Mouse (Mus musculus): ENCODE results near the gene Gm3409.
"Not testable (repeated sequence)": the region's sequence is repeated elsewhere in the genome, so short reads cannot be mapped to it uniquely, and the experiment has no call there.

Gm3409 gene

DNA sequence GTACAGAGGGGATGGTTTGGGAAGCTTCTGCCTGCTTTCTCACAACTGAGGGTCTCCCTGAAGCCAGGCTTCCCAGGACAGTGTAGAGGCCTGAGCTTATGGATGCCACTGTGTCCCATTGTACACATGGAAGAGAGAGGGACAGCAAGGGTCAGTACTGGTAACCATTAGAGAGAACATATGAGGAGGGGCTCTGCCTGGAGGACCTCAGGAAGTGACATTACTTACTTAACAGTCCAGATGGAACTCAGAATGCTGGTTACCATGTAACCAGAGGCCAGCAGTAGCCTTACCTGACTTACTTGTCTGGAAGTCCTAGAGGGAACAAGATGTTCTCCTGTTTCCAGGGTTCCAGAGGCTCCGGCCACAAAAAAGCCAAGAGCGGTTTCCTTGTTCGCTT lies at the start of gene Gm3409:
Gm3409 (plus strand) TSS at position 301 of the 400 bp plus-strand sequence.
- not testable (repeated sequence) for DNase-seq (ENCODE audit: low spot score)

DNA sequence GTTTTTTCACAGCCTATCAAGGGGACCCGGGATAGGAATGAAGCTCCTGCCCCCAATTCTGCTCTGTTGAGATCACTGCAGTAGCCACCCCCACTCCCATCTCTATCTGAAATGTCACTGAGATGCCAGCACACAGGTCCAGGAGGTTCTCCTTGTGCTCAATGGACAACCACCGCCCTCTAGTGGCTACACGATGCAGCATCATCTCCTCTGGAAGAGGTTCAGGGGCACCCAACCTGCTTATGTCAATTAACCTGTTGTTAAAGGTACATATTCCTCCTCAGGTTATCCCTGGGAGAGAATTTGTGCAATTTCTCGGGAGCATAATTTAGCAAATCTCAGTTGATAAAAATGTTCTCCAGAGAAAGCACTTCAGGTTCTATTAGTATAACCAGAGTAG lies 48.5 kb upstream of the Gm3409 start:
- DNase-seq (ENCODE audit: low spot score), result not testable (repeated sequence)

DNA sequence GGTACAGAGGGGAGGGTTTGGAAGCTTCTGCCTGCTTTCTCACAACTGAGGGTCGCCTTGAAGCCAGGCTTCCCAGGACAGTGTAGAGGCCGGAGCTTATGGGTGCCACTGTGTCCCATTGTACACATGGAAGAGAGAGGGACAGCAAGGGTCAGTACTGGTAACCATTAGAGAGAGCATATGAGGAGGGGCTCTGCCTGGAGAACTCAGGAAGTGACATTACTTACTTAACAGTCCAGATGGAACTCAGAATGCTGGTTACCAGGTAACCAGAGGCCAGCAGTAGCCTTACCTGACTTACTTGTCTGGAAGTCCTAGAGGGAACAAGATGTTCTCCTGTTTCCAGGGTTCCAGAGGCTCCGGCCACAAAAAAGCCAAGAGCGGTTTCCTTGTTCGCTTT lies 46.4 kb upstream of the Gm3409 start, which contains the start of gene Gm6370:
Gm6370 (plus strand) TSS at position 301 of the 400 bp plus-strand sequence.
- not testable (repeated sequence) for DNase-seq (ENCODE audit: low spot score)

DNA sequence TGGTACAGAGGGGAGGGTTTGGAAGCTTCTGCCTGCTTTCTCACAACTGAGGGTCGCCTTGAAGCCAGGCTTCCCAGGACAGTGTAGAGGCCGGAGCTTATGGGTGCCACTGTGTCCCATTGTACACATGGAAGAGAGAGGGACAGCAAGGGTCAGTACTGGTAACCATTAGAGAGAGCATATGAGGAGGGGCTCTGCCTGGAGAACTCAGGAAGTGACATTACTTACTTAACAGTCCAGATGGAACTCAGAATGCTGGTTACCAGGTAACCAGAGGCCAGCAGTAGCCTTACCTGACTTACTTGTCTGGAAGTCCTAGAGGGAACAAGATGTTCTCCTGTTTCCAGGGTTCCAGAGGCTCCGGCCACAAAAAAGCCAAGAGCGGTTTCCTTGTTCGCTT lies 35.3 kb upstream of the Gm3409 start, which contains the start of gene 4930449I24Rik:
4930449I24Rik (plus strand) TSS at position 301 of the 400 bp plus-strand sequence.
- DNase-seq (ENCODE audit: low spot score), result not testable (repeated sequence)

DNA sequence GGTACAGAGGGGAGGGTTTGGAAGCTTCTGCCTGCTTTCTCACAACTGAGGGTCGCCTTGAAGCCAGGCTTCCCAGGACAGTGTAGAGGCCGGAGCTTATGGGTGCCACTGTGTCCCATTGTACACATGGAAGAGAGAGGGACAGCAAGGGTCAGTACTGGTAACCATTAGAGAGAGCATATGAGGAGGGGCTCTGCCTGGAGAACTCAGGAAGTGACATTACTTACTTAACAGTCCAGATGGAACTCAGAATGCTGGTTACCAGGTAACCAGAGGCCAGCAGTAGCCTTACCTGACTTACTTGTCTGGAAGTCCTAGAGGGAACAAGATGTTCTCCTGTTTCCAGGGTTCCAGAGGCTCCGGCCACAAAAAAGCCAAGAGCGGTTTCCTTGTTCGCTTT lies 23.6 kb upstream of the Gm3409 start, which contains the start of gene Gm3402:
Gm3402 (plus strand) TSS at position 301 of the 400 bp plus-strand sequence.
- DNase-seq (ENCODE audit: low spot score), result not testable (repeated sequence)

DNA sequence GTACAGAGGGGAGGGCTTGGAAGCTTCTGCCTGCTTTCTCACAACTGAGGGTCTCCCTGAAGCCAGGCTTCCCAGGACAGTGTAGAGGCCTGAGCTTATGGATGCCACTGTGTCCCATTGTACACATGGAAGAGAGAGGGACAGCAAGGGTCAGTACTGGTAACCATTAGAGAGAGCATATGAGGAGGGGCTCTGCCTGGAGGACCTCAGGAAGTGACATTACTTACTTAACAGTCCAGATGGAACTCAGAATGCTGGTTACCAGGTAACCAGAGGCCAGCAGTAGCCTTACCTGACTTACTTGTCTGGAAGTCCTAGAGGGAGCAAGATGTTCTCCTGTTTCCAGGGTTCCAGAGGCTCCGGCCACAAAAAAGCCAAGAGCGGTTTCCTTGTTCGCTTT lies 11.9 kb upstream of the Gm3409 start, which contains the start of gene Gm3404:
Gm3404 (plus strand) TSS at position 301 of the 400 bp plus-strand sequence.
- not testable (repeated sequence) for DNase-seq (ENCODE audit: low spot score)

DNA sequence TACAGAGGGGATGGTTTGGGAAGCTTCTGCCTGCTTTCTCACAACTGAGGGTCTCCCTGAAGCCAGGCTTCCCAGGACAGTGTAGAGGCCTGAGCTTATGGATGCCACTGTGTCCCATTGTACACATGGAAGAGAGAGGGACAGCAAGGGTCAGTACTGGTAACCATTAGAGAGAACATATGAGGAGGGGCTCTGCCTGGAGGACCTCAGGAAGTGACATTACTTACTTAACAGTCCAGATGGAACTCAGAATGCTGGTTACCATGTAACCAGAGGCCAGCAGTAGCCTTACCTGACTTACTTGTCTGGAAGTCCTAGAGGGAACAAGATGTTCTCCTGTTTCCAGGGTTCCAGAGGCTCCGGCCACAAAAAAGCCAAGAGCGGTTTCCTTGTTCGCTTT lies 18.4 kb downstream of the Gm3409 start, which contains the start of gene Gm3415:
Gm3415 (plus strand) TSS at position 301 of the 400 bp plus-strand sequence.
- DNase-seq (ENCODE audit: low spot score), result not testable (repeated sequence)

DNA sequence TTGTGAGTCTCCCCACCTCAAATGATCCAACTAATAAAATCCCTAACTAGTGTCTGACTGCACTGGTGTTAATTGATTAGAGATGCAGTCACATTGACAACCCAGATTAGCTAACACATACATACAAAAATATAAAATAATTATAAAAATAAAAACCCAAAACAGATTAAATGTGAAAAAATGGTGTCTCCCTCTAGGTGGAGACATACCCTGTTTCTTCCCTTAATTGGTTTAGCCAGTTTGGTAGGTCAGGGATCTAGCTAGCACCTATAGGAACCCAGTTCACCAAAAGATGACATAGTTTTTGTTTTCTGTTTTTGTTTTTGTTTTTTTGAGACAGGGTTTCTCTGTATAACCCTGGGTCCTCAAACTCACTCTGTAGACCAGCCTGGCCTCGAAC lies 26.8 kb downstream of the Gm3409 start:
- DNase-seq (ENCODE audit: low spot score), result no peak

DNA sequence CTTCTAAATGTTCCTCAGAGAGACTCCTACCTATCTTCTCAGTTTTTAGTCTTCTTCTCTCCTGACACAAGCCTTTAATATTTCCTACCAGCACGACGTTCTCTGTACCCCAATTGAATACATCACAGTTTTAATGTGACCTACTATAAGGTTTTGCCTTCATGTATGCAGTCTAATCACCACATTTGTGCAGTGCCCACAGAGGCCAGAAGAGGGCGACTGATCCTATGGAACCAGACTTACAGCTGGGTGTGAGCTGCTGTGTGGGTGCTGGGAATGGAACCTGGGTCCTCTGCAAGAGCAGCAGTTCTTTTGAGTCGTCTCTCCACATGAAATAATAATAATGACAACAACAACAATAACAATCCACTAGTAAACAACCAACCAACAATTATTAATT lies 29.6 kb downstream of the Gm3409 start:
- no peak for DNase-seq (ENCODE audit: low spot score)

DNA sequence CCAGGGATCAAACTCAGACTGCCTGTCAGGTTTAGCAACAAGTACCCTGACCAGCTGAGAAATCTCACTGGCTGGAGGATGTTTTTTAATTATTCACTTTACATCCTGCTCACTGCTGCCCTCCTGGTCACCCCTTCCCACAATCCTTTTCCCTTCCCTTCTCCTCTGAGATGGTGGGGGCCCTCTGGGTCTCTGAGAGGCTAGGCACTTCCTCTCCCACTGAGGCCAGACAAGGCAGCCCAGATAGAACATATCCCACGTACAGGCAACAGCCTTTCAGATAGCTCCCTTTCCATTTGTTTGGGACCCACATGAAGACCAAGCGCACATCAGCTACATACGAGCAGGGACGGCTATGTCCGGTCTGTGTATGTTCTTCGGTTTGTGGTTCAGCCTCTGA lies 32.7 kb downstream of the Gm3409 start:
- not testable (repeated sequence) for DNase-seq (ENCODE audit: low spot score)

DNA sequence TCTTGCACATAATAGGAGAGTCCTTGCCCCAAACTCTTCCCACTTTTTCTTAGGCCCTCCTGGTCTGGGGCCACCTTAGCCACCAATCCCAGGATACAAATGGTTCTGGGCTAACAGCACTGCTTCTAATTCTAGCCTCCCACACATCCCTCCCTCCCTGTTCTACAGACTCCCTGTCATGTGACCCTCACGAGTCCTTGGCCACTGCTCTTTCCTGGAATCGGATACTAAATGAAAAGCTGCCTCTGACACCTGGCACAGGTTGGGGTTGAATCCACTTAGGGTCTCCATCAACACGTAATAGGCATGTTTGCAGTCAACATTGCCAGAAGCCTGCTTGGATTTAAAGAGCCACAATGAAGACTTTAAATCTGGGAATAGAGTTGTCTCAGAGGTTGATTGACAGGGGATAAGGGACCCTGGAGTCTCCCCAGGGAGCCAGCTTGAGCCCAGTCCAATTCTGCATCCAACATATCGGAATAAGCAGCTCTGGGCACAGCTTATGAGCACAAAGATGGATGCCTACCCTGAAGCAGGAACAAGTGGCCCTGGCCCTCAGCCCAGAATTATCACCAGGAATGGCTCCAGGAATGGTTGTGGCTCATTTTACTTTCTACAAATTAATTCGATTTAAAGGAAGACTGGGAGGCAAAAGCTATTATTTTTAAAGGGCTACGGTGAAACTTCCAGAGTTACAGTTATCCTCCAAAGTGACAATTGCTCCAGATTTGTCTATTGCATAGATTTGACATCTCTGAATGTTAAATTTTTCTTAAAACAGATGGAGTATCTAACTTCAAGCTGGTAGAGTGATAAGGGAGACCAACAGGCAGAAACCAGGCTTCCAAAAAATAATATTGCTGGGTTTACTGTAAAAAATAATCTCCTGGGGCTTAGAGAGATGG lies 34.6 kb downstream of the Gm3409 start:
- not testable (repeated sequence) for DNase-seq (ENCODE audit: low spot score)

DNA sequence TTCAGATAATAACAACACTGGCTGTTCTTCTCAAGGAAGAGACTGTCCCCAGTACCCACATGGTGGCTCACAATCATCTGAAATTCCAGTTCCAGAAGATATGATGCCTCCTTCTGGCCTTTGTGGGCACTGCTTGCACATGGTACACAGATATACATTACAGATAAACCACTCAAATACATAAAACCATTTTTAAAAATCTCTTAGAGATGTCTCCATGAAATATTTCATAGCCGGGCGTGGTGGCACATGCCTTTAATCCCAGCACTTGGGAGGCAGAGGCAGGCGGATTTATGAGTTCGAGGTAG lies 35.2 kb downstream of the Gm3409 start:
- DNase-seq (ENCODE audit: low spot score), result not testable (repeated sequence)

DNA sequence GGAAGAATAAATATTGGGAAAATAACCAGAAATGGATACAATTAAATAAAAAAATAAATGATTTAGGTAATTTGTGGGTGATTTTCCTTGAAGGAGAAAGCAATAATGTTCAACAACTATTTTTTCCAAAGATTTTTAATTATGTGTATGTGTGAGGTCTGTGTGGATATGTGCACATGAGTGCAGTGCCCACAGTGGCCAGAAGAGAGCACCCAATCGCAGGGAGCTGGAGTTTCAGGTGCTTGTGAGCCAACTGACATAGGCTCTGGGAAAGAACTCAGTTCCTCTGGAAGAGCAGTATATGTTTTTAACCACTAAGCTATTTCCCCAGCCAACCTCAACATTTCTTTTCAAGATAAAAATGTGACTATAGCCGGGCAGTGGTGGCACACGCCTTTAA lies 39.2 kb downstream of the Gm3409 start:
- no peak for DNase-seq (ENCODE audit: low spot score)

DNA sequence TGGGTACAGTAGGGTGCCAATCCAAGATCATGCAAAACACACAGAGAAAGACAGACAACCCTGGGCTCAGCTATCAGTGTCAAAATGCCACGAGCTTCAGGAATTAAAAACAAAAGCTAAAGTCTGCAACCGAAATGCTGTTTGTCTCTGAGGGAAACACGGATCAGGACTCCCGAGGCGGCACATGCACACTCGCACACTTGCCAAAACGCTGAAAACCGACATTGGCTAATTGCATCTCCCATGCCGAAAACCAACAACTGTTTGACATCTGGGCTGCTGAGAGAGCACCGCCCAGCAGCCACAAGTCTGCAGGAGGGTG lies 46.7 kb downstream of the Gm3409 start:
- no peak for DNase-seq (ENCODE audit: low spot score)

DNA sequence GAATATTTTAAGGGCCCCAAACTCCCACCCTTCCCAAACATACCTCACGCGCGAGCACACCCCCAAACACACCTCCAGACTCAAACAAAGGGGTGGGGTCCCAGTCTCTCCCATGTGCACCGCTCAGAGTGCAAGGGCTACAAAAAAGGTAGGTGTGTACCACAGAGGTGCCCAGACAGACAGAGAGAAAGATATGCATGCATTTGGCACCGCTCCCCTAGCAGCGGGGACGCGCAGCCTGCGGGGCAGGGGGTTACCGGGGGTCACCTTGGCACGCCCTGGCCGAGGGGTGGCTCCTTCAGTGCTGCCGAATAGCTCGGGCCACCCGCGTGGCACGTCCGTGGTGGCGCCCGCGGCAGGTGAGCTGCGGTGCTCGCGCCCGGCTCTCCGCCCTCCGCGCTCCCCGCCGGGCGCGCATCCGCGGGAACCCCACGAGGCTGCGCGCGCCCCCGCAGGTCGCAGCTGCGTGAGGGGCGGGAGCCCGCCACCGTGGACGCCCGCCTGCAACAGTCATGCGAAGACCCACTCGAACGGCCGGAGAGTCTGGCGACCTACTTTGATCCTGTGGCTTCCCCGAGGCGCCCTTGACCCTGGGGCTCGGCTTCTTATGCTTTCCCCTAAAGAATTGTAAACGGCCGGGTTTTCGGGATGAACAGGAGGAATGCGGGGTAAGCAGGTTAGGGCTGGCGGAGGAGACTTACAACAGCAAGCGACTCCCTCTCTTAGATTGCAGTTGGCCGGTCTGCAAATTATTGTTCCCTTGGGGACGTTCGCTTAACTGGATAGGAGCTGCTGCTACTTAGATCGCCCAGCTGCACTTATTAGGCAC lies 47.2 kb downstream of the Gm3409 start, which contains the start of gene Gpr12:
Gpr12 (minus strand) TSS at position 762 of the 829 bp plus-strand sequence.
- DNase-seq (ENCODE audit: low spot score), result no peak

DNA sequence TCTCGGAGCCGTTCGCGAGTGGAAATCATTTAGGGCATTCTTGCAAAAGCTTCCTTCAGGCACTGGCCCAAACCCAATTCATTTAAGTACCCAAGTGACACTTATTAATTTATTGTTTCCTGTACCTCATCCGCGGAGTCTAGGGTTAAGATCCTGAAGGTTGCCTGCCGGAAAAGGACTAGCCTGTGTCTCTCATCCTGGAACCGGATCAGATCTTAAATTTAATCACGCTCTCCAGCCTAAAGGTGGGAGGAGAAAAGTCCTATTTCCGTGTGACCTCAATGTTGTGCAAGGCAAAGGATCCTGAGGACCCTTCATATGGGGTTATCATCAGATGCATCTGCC lies 47.8 kb downstream of the Gm3409 start:
- DNase-seq (ENCODE audit: low spot score), result no peak

DNA sequence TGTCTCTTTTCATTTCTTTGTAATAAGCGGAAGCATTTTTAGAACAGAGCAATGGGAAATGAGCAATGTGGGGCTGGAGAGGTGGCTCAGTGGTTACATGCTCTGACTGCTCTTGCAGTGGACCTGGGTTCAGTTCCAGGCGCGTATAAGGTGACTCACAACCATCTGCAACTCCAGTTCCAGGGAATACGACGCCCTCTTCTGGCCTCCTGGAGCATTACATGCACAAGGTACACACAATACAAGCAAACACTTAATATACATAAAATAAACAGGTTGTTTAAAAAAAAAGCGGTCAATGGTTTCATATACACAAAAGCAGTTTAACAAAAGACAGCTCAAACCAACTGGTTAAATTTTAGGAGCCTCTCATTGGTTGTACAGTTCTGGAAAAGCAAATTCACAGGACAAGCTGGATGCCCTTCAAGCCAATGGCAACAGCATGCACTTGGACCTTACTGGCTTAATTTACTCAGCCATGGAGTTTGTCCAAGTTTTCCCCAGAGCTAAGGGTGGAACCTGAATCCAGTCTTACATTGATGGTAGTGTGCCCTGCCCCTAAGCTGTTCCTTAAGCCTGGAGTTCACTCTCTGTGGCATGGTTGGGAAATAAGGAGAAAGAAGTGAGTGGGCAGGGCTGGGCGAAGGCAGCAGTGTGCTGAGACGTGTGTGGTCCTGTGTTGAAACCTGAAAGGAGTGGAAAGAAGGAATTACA lies 49.1 kb downstream of the Gm3409 start:
- no peak for DNase-seq (ENCODE audit: low spot score)

All from ovary, postnatal 10 days (tissue).